Mouse (Mus musculus) frontal cortex, postnatal 25 days (tissue): ENCODE measurements around the gene Akap2.

ENCODE experiments used
- DNase-seq, 2 experiments: peaks; one replicate each; pipeline ENCODE4 v3.0.0; 2022; ENCODE audit warnings: low spot score in 2 of 2

Gene Akap2

DNA sequence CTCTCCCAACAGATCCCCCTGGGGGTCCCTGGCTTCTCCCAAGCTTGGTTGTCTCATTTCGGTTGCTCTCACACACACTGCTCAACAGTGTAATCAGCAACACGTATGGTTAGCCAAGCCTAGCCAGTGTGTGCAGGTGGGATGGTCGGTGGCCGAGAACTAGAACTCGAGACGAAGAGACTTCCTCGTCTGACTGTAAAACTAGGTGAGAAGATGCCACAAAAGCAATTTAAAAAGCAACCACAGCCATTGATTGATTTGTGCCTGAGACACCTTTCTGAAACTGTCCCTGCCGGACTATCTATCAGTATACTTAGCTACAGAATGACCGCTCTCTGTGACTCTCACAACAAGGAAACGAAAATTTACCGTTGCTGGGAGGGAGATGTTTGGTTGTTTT lies 37.6 kb downstream of the Akap2 start:
- no peak for DNase-seq

DNA sequence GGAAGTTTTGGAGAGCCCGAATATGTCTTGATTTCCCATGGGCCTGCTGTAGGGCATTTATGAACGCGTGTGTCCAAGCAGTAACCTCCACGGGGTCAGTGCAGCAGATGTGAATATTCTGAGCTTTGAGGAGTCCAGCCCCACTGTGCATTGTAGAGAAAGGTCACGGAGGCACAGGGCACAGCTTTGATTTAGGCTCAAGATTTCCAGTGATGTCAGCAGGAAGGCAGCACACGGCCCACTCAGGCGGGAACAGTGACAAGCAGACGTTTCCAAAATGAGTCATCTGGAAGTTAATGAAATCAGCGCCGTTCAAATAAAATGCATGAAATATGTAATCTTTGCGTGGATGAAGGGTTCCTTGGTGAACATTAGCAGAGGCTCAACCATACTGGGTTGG lies 40.5 kb downstream of the Akap2 start:
- DNase-seq = no peak

DNA sequence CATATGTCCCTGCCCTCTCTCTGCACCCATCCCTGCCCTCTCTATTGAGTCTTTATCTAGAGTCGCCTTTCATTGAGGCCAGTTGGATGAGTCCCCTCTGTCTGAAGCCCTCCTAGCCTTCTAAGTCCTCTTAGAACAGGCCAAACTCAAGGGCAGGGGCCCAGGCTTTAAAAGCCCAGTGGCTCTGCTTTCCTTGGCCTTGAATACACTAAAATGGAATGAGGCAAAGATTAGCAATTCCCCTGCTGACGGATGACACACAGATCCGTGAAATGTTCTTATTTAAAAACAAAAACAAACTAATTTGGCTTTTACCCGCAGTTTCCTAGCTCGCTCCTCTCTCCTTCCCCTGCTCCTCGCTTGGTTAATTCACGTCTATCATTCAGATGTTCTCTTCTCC lies 45.0 kb downstream of the Akap2 start:
- no peak for DNase-seq

DNA sequence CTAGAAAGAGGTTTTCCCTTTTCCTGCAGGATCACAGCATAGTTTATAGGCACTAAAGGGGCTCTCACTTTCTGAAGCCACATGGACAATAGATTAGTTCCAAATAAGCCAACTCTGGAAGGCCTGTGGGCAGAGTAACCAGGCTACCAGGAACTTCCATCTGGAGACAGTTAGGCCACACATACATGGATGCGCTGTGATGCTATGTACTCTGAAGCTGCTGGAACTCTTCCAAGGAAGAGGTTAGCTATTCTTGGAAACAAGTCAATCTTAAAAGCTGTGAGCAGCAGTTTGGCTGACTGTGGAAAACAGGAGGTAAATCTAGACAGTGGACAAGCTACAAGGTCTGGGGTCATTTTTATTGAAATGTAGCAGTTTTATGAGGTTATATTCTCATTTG lies 46.9 kb downstream of the Akap2 start:
- no peak for DNase-seq

DNA sequence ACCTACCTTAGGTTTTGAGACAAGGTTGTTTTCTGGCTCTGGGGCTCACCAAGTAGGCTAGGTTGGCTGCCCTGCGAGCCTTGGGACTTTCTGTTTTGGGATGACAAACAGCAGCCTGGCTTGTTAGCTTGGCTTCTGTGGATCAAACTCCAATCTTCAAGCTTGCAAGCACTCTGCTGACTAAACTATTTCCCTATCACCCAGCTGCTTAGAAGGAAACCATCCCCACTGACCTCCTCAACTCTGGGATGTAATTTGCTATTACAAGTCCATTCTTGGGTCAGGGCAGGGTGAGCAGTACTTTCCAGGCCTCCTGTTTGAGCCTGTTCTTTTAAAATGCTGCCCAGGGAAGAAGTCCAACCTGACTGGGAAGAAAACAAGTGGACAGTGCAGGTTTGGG lies 47.5 kb downstream of the Akap2 start:
- DNase-seq = no peak

DNA sequence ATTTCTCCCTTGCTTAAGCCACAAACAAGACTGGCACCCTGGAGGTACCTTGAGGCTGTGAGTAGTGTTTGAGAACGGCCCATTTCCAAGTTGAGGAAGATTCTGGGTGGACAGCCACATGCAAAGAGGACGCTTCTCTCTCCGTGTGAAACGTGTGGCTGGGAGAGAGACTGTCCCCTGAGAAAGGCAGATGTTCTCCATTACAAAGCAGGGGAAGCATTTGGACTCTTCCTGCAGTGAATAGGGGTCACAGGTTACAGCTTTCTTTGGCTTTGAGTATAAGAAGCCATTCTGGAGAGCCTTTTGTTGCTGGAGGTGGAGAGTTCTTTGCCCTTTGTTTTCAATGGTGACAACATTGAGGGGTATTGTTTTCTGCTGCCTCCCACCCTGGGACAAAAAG lies 48.3 kb downstream of the Akap2 start:
- no peak for DNase-seq

DNA sequence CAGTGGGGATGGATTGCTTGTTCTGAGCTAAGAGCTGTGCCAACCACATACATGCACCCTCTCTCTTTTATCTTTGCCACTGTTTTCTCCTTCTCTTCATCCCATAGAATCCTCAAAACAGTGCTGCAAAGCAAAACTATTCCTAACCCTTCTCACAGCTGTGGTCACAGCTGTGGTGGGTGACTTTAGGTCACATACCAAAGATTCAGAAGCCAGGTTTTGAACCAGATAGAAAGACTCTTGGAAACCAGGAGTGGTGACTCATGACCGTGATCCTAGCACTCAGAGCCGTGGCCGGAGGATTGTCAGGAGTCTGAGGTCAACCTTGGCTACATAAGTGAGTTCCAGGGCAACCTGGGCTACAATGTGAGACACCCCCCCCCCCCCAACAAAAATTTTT lies 51.5 kb downstream of the Akap2 start:
- DNase-seq = no peak

DNA sequence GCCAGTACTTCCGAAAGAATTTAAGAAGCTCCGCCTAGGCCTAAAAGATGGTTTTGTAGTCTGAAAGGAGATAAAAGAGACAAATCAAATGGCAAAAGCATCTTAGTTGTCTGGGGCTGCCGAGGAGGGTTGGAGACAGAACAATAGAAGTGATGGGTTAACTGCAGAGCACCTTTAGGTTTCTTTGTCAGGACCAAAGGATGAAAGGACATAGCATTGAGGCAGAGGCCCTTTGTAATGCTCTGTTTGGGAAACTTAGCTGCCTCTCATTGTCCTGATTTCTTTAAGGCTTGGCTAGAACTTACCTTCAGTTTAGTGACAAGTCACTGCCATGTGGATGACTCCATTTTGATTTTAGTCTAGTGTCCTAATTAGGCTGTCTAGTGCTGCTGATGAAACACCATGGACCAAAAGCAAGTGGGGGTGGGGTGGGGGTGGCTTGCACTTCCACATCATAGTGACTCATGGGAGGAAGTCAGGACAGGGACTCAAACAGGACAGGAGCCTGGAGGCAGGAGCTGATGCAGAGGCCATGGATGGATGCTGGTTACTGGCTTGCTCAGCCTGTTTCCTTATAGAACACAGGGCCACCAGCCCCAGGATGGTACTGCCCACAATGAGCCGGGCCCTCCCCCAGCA lies 52.8 kb downstream of the Akap2 start:
- no peak for DNase-seq

DNA sequence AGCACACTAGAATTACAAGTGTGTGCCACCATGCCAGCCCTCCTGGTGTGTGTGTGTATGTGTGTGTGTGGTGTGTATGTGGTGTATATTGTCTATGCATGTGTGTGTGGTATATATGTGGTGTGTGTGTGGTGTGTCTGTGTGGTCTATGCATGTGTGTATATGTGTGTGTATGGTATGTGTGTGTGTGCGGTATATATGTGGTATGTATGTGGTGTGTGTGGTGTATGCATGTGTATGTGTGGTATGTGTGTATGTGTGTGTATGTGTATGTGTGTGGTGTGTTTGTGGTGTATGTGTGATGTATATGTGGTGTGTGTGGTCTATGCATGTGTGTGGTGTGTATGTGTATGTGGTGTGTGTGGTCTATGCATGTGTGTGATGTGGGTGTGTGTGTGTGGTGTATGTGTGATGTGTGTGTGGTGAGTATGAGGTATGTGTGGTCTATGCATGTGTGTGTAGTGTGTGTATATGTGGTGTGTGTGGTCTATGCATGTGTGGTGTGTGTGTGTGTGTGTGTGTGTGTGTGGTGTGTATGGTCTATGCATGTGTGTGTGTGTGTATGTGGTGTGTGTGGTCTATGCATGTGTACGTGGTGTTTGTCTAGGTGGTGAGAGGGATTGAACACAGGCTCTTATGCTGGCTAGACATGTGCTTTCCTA lies 54.2 kb downstream of the Akap2 start:
- no peak for DNase-seq

DNA sequence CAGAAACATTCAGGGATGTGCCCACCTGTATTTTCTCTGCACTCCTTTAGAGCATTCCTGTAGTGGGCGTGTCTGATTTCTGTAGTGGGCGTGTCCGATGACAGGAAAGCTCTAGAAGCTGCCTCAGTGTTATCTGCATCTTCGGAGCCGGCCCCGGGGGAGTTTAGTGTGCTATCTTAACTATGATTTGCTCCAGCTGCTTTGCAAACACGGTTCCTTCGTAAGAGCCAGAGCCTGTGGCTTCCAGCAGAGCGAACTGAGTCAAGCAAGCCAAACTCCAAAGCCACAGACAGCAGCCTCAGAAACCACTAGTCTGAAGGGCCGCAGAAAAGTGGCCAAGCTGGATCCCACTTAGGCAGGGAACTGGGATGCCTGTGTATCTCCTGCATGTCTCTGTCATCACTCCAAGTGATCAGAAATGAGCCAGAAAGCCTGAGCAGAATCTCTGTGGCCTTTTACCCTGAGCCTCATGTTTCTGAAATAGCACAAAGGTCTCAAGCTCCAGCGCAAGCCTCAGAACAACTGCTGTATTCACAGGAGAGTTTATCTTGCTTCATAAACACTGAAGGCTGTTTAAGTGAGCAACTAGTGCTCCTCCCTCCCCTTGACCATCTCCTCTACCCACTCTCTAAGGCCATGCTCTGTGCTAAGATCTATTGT lies 55.5 kb downstream of the Akap2 start:
- no peak for DNase-seq

DNA sequence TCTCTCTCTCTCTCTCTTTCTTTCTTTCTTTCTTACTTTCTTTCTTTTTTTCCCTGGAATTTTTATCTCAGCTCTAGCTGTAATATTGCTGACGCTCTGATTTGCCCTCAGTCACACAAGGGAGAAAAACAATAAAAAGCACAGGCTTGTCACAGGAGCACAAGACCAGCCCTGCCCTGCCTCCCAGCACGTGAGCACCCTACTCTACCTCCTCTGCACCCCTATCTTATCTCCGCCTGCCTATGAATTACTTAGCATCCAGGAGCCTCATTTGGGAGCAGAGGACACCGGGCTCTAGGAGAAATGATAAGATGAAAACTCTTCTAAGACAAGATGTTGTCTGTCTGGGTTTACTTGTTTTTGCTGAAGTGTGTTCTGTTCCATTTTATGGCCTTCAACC lies 57.1 kb downstream of the Akap2 start:
- no peak for DNase-seq

DNA sequence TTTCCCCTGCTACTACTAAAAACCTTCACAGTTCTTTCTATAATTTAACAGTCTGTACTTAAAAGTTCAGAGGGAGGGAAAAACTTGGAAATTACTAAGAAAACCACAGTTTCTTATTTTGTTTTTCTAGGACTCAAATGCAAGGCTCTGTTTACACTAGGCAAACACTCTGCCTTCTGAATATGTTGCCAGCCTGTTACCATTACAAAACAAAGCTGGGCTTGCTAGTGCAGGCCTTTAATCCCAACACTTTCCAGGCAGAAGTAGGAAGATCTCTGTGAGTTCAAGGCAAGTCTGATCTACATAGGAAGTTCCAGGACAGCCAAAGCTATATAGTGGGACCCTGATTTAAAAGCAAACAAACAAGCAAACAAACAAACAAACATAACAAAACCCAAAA lies 58.1 kb downstream of the Akap2 start:
- no peak for DNase-seq

DNA sequence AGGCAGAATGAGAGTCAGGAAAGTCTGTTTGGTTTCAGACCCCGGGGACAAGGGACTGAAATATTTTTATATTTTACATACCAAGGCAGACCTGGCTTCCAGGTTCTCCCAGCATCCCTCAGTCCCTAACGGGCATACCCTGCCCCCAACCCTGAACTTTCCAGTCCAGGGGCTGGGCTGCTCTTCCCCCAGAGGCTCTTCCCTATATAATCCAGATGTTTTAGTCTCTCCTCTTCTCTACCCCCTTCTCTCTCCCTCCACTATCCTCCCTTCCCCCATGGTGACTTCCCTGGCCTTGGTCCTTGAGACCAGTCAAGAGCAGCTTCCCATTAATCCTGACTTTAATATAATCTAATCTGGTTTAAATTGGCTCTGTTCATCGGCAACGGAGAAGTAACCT lies 62.9 kb downstream of the Akap2 start:
- DNase-seq = no peak

DNA sequence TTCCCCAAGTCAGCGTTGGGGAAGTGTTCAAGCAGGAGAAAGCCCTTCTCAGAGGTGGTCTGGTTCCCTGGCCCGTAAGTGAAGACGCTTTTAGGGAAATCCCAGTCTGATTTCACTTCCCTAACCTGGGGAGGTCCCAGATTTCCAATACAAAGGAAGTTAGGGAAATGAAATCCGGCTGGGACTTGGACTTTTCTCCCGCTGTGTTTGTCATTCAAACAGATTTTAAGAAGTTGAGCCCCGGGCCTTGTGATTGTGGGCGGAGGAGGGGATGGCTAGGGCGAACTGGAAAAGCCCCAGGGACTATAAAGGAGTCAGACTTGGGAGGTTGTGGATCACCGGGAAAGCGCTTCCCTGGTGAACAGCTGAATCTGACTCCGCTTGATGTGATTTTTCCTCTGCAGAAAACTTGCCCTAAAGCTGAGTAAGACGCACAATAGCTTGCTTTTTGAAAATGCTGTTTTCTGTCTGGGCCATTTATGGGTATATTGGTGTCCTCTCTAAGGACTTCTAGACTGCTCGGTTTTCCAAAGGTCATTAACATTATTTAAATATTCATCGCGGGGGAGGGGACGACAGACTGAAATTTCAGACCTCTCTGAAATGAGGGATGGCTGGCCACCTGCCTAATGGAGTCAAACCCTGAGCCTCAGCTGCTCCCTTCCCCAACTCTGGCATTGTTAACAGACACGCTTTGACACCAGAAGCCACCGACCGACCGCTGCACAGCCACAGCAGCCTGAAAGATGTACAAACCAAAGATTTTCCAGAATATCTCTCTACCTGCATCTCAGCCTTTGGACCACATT lies 63.6 kb downstream of the Akap2 start:
- DNase-seq = no peak

DNA sequence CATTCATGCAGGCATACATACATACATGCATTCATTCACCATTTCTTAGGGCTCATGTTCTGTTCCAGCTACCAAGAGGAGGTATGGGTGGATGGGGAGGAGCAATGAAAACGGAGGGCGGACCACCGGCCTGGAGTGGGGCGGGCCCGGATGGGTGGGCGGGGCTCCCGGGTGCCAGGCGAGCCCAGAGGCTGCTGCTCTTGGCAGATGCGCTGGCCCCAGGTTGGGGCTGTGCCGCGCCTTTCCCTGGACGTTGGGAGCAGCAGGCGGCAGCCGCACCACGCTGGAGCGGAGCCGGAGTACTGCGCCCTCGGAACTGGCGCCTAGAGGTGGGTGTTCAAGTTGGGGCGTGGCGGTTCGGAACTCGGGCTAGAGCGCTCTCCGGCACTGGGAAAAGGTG lies 64.5 kb downstream of the Akap2 start:
- DNase-seq = peak in 1 of 2 experiments; percentile 31

DNA sequence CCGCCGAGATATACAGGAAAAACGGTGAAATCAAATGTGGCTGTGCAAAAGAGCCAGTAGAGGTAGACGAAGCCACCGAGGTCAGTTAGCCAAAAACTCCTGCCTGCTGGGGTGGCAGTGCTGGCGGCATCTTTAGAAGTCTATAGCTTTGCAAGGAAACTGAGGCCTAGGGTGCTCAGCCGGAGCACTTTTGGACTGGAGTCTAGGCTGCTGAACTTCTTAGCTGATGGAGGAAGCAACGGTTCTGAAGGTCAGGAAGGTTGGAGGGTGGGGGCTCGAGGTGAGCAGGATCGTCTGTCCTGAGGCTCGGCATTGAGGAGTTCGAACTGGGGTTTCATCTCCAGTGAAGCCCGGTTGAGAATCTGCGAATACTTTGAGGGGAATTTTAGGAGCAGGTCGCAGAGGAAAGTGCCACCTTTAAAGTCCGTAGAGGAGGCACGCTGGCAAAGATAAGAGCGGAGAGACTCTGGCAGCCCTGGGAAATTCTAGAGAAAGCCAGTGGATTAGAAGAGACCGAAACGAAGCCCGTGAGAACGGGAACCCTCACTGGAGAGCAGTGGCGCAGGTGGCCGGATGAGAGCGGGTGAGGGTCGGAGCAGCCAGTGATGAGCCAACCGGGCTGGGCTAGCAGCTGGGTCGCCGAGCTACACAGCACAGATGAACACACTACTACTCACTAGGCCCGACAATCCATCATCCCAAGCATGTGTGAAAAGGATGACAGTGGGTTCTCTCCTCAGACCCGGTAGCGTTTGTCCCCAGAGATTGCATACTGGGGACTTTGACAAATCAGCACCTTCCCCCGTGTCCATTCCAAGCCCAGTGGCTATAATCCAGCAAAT lies 65.3 kb downstream of the Akap2 start:
- no peak for DNase-seq

DNA sequence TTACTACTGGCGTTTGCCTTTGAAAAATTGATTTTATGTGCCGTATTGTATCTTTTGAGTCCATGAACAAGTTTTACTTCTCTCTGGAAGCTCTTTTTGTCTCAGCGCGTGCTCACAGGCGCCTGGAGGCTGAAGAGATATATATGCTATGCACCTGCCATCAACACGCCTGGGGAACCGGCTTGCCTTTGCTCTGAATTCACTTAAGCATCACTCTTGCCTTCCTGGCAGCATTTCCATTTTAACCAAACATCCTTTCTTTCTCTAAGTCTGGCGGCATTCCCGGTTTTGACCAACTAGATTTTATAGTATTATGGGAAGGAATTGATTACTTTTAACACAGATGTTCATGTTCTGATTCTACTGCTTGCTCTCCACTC lies 65.9 kb downstream of the Akap2 start:
- DNase-seq = no peak

DNA sequence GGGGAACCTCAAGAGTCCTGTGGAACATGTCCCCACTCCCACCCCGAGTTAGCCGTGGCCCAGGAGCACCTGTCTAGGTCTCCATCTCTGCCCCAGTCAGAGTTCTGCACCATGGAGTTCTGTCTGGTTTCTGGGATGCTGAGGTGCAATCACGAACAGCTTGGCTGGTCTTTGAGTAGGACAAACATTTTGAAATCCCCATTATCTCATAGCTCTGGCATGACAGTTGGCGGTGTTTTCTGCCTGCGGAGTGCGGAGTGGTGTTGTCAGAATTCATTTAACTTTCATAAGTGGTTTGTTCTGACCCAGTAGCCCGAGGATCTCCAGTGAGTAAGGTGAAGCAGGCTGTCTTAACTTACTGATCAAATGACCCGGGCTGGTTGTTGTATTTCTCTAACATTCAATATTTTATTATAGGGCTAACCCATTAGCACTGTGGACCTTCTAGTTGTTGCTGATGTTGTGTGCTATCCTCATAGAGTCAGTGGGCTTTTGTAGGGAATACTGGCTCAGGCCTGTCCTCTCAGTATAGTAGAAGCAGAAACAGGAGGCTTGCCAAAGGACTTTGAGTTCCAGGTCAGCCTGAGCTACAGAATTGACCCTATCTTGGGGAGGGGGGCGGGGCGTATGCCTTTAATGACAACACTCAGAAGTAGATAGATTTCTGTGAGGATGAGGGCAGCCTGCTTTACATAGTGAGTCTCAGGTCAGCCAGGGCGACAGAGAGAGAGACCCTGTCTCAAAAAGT lies 66.6 kb downstream of the Akap2 start:
- no peak for DNase-seq

DNA sequence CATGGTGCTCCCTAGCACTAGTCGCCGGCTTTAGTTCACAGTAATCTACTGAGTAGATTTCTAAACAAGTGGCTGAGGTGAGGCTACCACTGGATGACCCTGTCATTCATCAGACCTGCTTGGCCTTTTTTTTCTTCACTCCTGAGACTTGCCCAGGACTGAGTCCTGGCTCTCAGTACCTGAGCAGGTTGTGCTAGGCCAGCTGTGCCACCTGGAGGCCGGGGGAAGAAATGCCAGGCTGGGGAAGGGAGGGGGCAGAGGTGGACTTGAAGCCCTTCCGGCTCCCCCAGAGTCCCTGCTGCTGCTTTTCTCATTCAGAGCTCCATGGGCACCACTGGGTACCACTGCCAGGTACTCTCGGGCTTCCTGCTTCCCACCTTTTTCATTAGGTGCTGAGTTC lies 71.3 kb downstream of the Akap2 start:
- DNase-seq = no peak

DNA sequence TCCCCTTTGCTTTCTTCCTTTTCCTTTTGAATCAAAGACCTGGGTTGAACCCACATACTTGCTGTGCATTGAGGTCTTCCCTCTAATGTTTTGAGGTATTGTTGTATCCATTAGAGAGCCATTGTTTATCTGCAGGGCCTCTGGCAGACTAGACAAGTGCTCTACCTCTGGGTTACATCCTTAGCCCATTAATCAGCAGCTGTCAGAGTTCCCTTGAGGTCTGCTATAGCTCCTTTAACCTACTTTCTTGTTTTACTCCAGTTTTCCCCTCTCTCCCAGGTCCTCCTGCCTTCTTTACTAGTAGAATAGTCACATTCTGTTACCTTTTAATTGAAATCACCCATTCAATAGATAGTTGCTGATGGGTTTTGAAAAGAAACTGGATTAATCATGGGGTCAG lies 71.7 kb downstream of the Akap2 start:
- no peak for DNase-seq

DNA sequence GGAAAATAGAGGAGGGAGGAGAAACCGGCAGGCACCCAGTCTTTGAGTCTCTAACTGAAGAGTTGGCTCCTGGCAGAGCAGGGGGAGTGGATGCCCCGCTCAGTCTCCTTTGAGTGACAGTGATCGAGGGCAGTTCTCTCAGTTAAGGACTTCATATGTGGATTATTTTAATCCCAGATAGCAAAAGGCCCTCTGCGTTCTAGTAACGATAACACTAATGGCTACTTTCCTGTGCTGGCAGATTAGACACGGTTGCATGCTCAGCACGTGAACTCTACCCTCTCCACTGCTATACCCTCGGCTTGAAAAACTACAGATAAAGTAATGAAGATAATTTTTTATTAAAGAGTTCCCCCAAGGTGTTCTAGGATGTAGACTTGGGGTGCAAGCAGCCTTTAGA lies 76.5 kb downstream of the Akap2 start:
- DNase-seq = no peak
